In genomic region chr19:38445758-38446157, GRCm38 (mm10) we compare ENCODE assay signal across 35 mouse cellular contexts. TPM values are rescaled to one million over a fixed set of nuclear protein-coding genes. Genes with fewer than 3 reads are reported as not detected.
"Had no signal": no experiment of that assay in that cellular context is flagged by ENCODE, and none has a peak within 500 bp of the region (broad histone marks: within the 10 kb centered on the region; RNA-seq: fewer than 3 reads in every experiment).

No protein-coding gene starts in this region.

- H3K4me2 ChIP-seq: limb, embryonic 12.5 days; limb, embryonic 13.5 days; limb, embryonic 15.5 days; liver, embryonic 11.5 days; liver, embryonic 12.5 days; liver, embryonic 13.5 days; liver, embryonic 15.5 days; lung, embryonic 14.5 days; lung, embryonic 15.5 days; midbrain, embryonic 11.5 days; midbrain, embryonic 12.5 days; midbrain, embryonic 13.5 days; midbrain, embryonic 15.5 days; neural tube, embryonic 12.5 days; neural tube, embryonic 13.5 days had no signal

- H3K27me3 ChIP-seq: limb, embryonic 12.5 days; limb, embryonic 13.5 days; limb, embryonic 15.5 days; liver, embryonic 12.5 days; liver, embryonic 13.5 days; liver, embryonic 15.5 days; lung, embryonic 15.5 days; megakaryocyte, embryonic 14.5 days; midbrain, embryonic 12.5 days; midbrain, embryonic 13.5 days; midbrain, embryonic 15.5 days; neural tube, embryonic 12.5 days; neural tube, embryonic 13.5 days had no signal

- H3K36me3 ChIP-seq: limb, embryonic 10.5 days; limb, embryonic 12.5 days; limb, embryonic 13.5 days; limb, embryonic 15.5 days; liver, embryonic 12.5 days; liver, embryonic 13.5 days; liver, embryonic 15.5 days; lung, embryonic 15.5 days; midbrain, embryonic 10.5 days; midbrain, embryonic 12.5 days; midbrain, embryonic 13.5 days; midbrain, embryonic 15.5 days; neural tube, embryonic 12.5 days; neural tube, embryonic 13.5 days had no signal

- ATAC-seq: liver, embryonic 12.5 days; liver, postnatal 0 days; lung, postnatal 0 days; midbrain, embryonic 13.5 days; midbrain, embryonic 15.5 days; midbrain, embryonic 16.5 days had no signal

- H3K9me3 ChIP-seq: limb, embryonic 10.5 days; limb, embryonic 12.5 days; limb, embryonic 13.5 days; limb, embryonic 15.5 days; liver, embryonic 12.5 days; liver, embryonic 13.5 days; liver, embryonic 15.5 days; lung, embryonic 15.5 days; midbrain, embryonic 10.5 days; midbrain, embryonic 12.5 days; midbrain, embryonic 13.5 days; midbrain, embryonic 15.5 days; neural tube, embryonic 12.5 days; neural tube, embryonic 13.5 days had no signal

- DNase-seq: left cerebral cortex, postnatal 4 days; liver; liver, embryonic 13.5 days; liver, postnatal 0 days; lung, adult 18-20 months; lung, adult 2 months; lung, embryonic 14.5 days; lung, postnatal 10 days; lung, postnatal 14 days; lung, postnatal 36 days; lung, postnatal 4 days; midbrain, embryonic 14.5 days had no signal

- H3K4me1 ChIP-seq: limb, embryonic 12.5 days; limb, embryonic 15.5 days; liver, embryonic 12.5 days; liver, embryonic 13.5 days; liver, embryonic 15.5 days; lung, embryonic 15.5 days; megakaryocyte, embryonic 14.5 days; midbrain, embryonic 10.5 days; midbrain, embryonic 13.5 days; midbrain, embryonic 15.5 days; neural tube, embryonic 12.5 days; neural tube, embryonic 13.5 days had no signal

- H3K9ac ChIP-seq: limb, embryonic 12.5 days; limb, embryonic 13.5 days; limb, embryonic 15.5 days; liver, embryonic 12.5 days; liver, embryonic 13.5 days; liver, embryonic 14.5 days; liver, embryonic 15.5 days; liver, postnatal 0 days; lung, embryonic 14.5 days; lung, embryonic 15.5 days; midbrain, embryonic 12.5 days; midbrain, embryonic 13.5 days; midbrain, embryonic 15.5 days; neural tube, embryonic 12.5 days; neural tube, embryonic 13.5 days had no signal

- H3K27ac ChIP-seq: limb, embryonic 10.5 days; limb, embryonic 12.5 days; limb, embryonic 13.5 days; limb, embryonic 15.5 days; liver, embryonic 12.5 days; liver, embryonic 13.5 days; liver, embryonic 14.5 days; liver, embryonic 15.5 days; lung, embryonic 15.5 days; macrophage; midbrain, embryonic 10.5 days; midbrain, embryonic 12.5 days; midbrain, embryonic 13.5 days; midbrain, embryonic 15.5 days; neural tube, embryonic 12.5 days; neural tube, embryonic 13.5 days had no signal

- H3K4me3 ChIP-seq: limb, embryonic 10.5 days; limb, embryonic 12.5 days; limb, embryonic 13.5 days; limb, embryonic 15.5 days; liver, embryonic 12.5 days; liver, embryonic 13.5 days; liver, embryonic 15.5 days; lung, embryonic 15.5 days; megakaryocyte, embryonic 14.5 days; midbrain, embryonic 10.5 days; midbrain, embryonic 12.5 days; midbrain, embryonic 13.5 days; midbrain, embryonic 15.5 days; myocyte; neural tube, embryonic 12.5 days; neural tube, embryonic 13.5 days had no signal

RNA-seq across cellular contexts. Expression of gene Plce1, which starts 35.2 kb away (rescaled TPM):
- total RNA-seq: megakaryocyte-erythroid progenitor cell, adult 5-6 weeks; monocyte, adult 5-6 weeks had no signal
- polyA plus RNA-seq: macrophage had no signal
